Mouse (Mus musculus) thymus, adult 2 months (tissue): Measurements from ENCODE around the gene Fads6. TPM values are rescaled to one million over a fixed set of nuclear protein-coding genes. Genes with fewer than 3 reads are reported as not detected.

Experiments used
- DNase-seq: peaks from one replicate; pipeline ENCODE4 v3.0.0; 2021
- H3K27ac ChIP-seq: fragments of 200-500 bp; 2 replicates; pipeline ENCODE4 v1.5.1; 2012; ENCODE audit warnings: low read length, control low read depth; ENCODE audit not compliant: control insufficient read depth, insufficient read depth
- H3K27me3 ChIP-seq: fragments of 200-500 bp; 2 replicates; pipeline ENCODE4 v1.6.1; 2012; ENCODE audit warnings: mild to moderate bottlenecking, low read length, moderate library complexity, mixed read lengths; ENCODE audit not compliant: control insufficient read depth, insufficient read depth
- H3K36me3 ChIP-seq: fragments of 200-500 bp; 2 replicates; pipeline ENCODE4 v1.6.1; 2012; ENCODE audit warnings: mild to moderate bottlenecking, low read length, moderate library complexity; ENCODE audit not compliant: control insufficient read depth, insufficient read depth
- H3K4me1 ChIP-seq: fragments of 200-500 bp; replicated peaks from 2 replicates; pipeline ENCODE4 v1.6.1; 2012; ENCODE audit warnings: low read length; ENCODE audit not compliant: control insufficient read depth, insufficient read depth
- H3K4me3 ChIP-seq: fragments of 200-500 bp; 2 replicates; pipeline ENCODE4 v1.5.1; 2012; ENCODE audit warnings: mild to moderate bottlenecking, low read length, control low read depth, moderate library complexity; ENCODE audit not compliant: control insufficient read depth, insufficient read depth
- CTCF ChIP-seq: fragments of 200-500 bp; IDR thresholded peaks from 2 replicates; pipeline ENCODE4 v1.5.1; 2012; ENCODE audit warnings: mild to moderate bottlenecking, control low read depth, low read length, moderate library complexity, borderline replicate concordance; ENCODE audit not compliant: control insufficient read depth, poor library complexity, insufficient read depth; ENCODE audit errors: extremely low read depth
- POLR2A ChIP-seq: fragments of 200-500 bp; IDR thresholded peaks from 2 replicates; pipeline ENCODE4 v1.6.1; 2012; ENCODE audit warnings: mild to moderate bottlenecking, low read length, control low read depth, moderate library complexity; ENCODE audit not compliant: control insufficient read depth, poor library complexity, insufficient read depth; ENCODE audit errors: extremely low read depth
- WGBS: fragments of 180-500 bp; shearing (Covaris S2); methylation state at CpG from one replicate; pipeline ENCODE4 v1.1.7; 2018; 5-methylcytosine and 5-hydroxymethylcytosine counted together
- polyA plus RNA-seq: library from polyadenylated mRNA; depleted of rRNA; stranded (reverse); fragments of >200 nt; gene quantifications from 2 replicates; pipeline ENCODE4 v1.2.3, GENCODE M21; 2012

Gene Fads6
- polyA plus RNA-seq, 1 experiment = 2.1 TPM

GRCm38 (mm10) chr11:115336115-115336514, 38.7 kb upstream of the Fads6 start:
- TF ChIP-seq POLR2A (no peak), CTCF (no peak)
- H3K27me3 ChIP-seq = peaks cover 12% of the 10 kb centered on the region; the same call in 1 of the 2 replicates

GRCm38 (mm10) chr11:115335223-115335622, 37.8 kb upstream of the Fads6 start:
- Histone ChIP-seq H3K4me1 (no peaks in the 10 kb centered on the region), H3K27ac (no peak overlapping the region), H3K4me3 (no peak overlapping the region), H3K27me3 (peaks cover 12% of the 10 kb centered on the region; the same call in 1 of the 2 replicates), H3K36me3 (no peaks in the 10 kb centered on the region)
- TF ChIP-seq POLR2A (no peak), CTCF (no peak)
- 58% methylated on average over 12 of the region's 12 CpGs for WGBS
- DNase-seq = no peak

More at GRCm38 (mm10) chr11:115336115-115336514, 38.7 kb upstream of the Fads6 start:
- Histone ChIP-seq H3K4me1 (no peaks in the 10 kb centered on the region), H3K4me3 (no peak overlapping the region), H3K27ac (no peak overlapping the region), H3K36me3 (no peaks in the 10 kb centered on the region)
- DNase-seq = no peak
- 22% methylated on average over 6 of the region's 6 CpGs for WGBS

GRCm38 (mm10) chr11:115334531-115334930, 37.1 kb upstream of the Fads6 start, which contains the start of gene Otop3:
Otop3 (plus strand) TSS chr11:115334731.
- no peak for TF ChIP-seq POLR2A
- no peak for TF ChIP-seq CTCF
- H3K4me1 ChIP-seq = no peaks in the 10 kb centered on the region
- no peak for DNase-seq
- H3K4me3 ChIP-seq = no peak within 1 kb of the TSS
- no peaks in the 10 kb centered on the region for H3K36me3 ChIP-seq
- no peak within 1 kb of the TSS for H3K27ac ChIP-seq
- peaks cover 12% of the 10 kb centered on the region; the same call in 1 of the 2 replicates for H3K27me3 ChIP-seq
- WGBS = 12% methylated on average over 29 of the region's 29 CpGs

GRCm38 (mm10) chr11:115329339-115329738, 31.9 kb upstream of the Fads6 start:
- Histone ChIP-seq H3K27ac (no peak overlapping the region), H3K4me3 (no peak overlapping the region), H3K36me3 (no peaks in the 10 kb centered on the region), H3K4me1 (no peaks in the 10 kb centered on the region), H3K27me3 (peaks cover 8% of the 10 kb centered on the region; the same call in 1 of the 2 replicates)
- 69% methylated on average over 15 of the region's 15 CpGs for WGBS
- TF ChIP-seq POLR2A = no peak
- peak; percentile 70; the same call in 1 of the 2 replicates for TF ChIP-seq CTCF
- DNase-seq = peak; percentile 28

GRCm38 (mm10) chr11:115326730-115327129, 29.3 kb upstream of the Fads6 start:
- Histone ChIP-seq H3K4me1 (no peaks in the 10 kb centered on the region), H3K4me3 (no peak overlapping the region), H3K36me3 (no peaks in the 10 kb centered on the region), H3K27me3 (peaks cover 10% of the 10 kb centered on the region; the same call in 1 of the 2 replicates), H3K27ac (no peak overlapping the region)
- WGBS = 62% methylated on average over 7 of the region's 7 CpGs
- no peak for TF ChIP-seq POLR2A
- no peak for TF ChIP-seq CTCF
- no peak for DNase-seq

GRCm38 (mm10) chr11:115323354-115323753, 25.9 kb upstream of the Fads6 start:
- Histone ChIP-seq H3K27ac (no peak overlapping the region), H3K27me3 (peaks cover 34% of the 10 kb centered on the region; the same call in 1 of the 2 replicates), H3K4me1 (no peaks in the 10 kb centered on the region), H3K4me3 (no peak overlapping the region), H3K36me3 (no peaks in the 10 kb centered on the region)
- no peak for TF ChIP-seq POLR2A
- no peak for TF ChIP-seq CTCF
- no peak for DNase-seq
- 21% methylated on average over 32 of the region's 32 CpGs for WGBS

GRCm38 (mm10) chr11:115321906-115322693, 24.6 kb upstream of the Fads6 start, which contains the start of gene Ush1g:
Ush1g (minus strand) TSS chr11:115322041.
- TF ChIP-seq CTCF (peak; percentile 88), POLR2A (no peak)
- peaks cover 39% of the 10 kb centered on the region; the same call in 1 of the 2 replicates for H3K27me3 ChIP-seq
- no peaks in the 10 kb centered on the region for H3K36me3 ChIP-seq
- 6% methylated on average over 35 of the region's 35 CpGs for WGBS
- DNase-seq = peak; percentile 32
- no peak within 1 kb of the TSS for H3K27ac ChIP-seq
- no peak within 1 kb of the TSS for H3K4me3 ChIP-seq
- no peaks in the 10 kb centered on the region for H3K4me1 ChIP-seq
